Mouse (Mus musculus) G1E (cell line): ENCODE results near the gene Hsbp1. TPM values are rescaled to one million over a fixed set of nuclear protein-coding genes. Genes with fewer than 3 reads are reported as not detected.
A peak's percentile ranks its signal among the peaks of the same experiment; 100 is the strongest.
"Not testable (repeated sequence)": the region's sequence is repeated elsewhere in the genome, so short reads cannot be mapped to it uniquely, and the experiment has no call there.

Experiments
- ATAC-seq: 2 replicates; pipeline ENCODE4 v1.8.0; 2016; ENCODE audit warnings: mild to moderate bottlenecking; ENCODE audit not compliant: insufficient number of reproducible peaks, poor library complexity, low FRiP score, severe bottlenecking; ENCODE audit errors: extremely low read depth
- DNase-seq: peaks from one replicate; pipeline ENCODE4 v3.0.0; 2012; ENCODE audit warnings: low spot score
- H3K27me3 ChIP-seq: 2 replicates; pipeline ENCODE4 v1.6.1; 2012; ENCODE audit warnings: mild to moderate bottlenecking, low read length, inconsistent platforms; ENCODE audit not compliant: insufficient read depth
- H3K36me3 ChIP-seq: replicated peaks from 2 replicates; pipeline ENCODE3; 2012; ENCODE audit warnings: mild to moderate bottlenecking, inconsistent platforms
- H3K4me1 ChIP-seq: 2 replicates; pipeline ENCODE4 v1.6.1; 2012; ENCODE audit warnings: low read depth, low read length, inconsistent platforms, mixed read lengths; ENCODE audit not compliant: insufficient read depth
- H3K4me3 ChIP-seq: 2 replicates; pipeline ENCODE4 v1.5.1; 2012; ENCODE audit warnings: low read depth, mild to moderate bottlenecking, inconsistent platforms, low read length, moderate library complexity, mixed read lengths
- H3K9me3 ChIP-seq: replicated peaks from 2 replicates; pipeline ENCODE4 v1.6.1; 2012; ENCODE audit warnings: inconsistent platforms
- CTCF ChIP-seq: IDR thresholded peaks from 2 replicates; pipeline ENCODE4 v1.5.1; 2012; ENCODE audit warnings: low read depth, low read length, inconsistent platforms, mixed read lengths
- GATA1 ChIP-seq: IDR thresholded peaks from 2 replicates; pipeline ENCODE4 v1.6.1; 2012; ENCODE audit warnings: borderline replicate concordance, low read length, inconsistent platforms, mixed read lengths
- GATA2 ChIP-seq: IDR thresholded peaks from 2 replicates; pipeline ENCODE4 v1.6.1; 2012; ENCODE audit warnings: low read depth, low read length, inconsistent platforms, borderline replicate concordance
- POLR2AphosphoS5 ChIP-seq: IDR thresholded peaks from 2 replicates; pipeline ENCODE4 v1.6.1; 2012; ENCODE audit warnings: low read depth, low read length, inconsistent platforms; ENCODE audit not compliant: insufficient replicate concordance
- TAL1 ChIP-seq: conservative IDR thresholded peaks from 2 replicates; pipeline ENCODE4 v1.6.1; 2012; ENCODE audit warnings: low read depth, low read length, inconsistent platforms, mixed read lengths
- polyA plus RNA-seq: library from polyadenylated mRNA; stranded (reverse); fragments of >175 nt; gene quantifications from 2 replicates; pipeline ENCODE4 v1.2.3, GENCODE M21; 2012
- total RNA-seq, 2 experiments: library from RNA; stranded (forward) in 1 of 2; stranded (reverse) in 1 of 2; fragments of 200-1000 nt in 1 of 2; fragments of >200 nt in 1 of 2; fragmentation: Nextera tagmentation in 1 of 2; gene quantifications; 2 replicates each; pipeline ENCODE4 v1.2.3; 2014 to 2017

The Hsbp1 gene
- total and polyA plus RNA-seq, 3 experiments = 60.5 to 191 (median 104) TPM

DNA sequence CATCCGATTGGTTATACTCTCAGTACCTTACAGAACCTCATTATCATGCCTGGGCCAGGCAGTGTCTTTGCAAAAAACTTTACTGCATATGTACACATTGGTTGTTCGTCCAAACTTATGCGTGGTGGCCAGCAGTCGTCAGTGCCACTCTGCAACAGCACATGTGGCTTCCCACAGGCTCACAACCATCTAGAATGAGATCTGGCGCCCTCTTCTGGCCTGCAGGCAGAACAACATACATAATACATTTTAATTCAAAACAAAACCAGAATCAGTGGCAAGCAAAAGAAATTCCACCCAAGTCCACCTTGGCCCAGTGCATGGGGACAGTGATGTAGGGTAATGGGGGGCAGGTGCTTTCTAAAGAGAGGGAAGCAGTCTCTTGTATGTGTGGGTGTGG is 12.3 kb downstream of the Hsbp1 start:
- TF ChIP-seq CTCF = peak; percentile 43; the same call in 1 of the 2 replicates
- not testable (repeated sequence) for H3K36me3 ChIP-seq, H3K27me3 ChIP-seq, H3K9me3 ChIP-seq, H3K4me3 ChIP-seq, ATAC-seq, DNase-seq
- peaks cover 19% of the 10 kb centered on the region for H3K4me1 ChIP-seq

DNA sequence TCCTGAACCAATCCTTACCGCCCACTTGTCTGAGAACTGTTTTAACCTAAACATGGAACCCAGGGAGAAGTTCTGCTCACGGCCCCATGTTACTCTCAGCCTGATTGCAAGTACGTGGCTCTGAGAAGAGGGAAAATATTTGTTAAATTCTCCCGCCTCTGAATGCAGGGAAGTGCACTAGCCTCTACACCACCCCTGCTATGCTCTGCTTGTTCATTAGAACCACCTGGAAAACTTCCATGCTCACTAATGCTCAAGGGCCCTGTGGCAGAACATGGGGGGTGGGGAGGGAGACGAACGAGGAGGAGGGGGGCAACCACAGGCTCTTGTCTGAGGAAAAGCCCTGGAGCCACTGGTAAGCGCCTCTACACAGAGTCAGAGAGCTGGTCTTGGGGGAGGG is 13.9 kb downstream of the Hsbp1 start:
- Histone ChIP-seq H3K27me3 (no peaks in the 10 kb centered on the region; the same call in 1 of the 2 replicates), H3K36me3 (no peaks in the 10 kb centered on the region), H3K4me3 (no peak overlapping the region), H3K9me3 (no peaks in the 10 kb centered on the region), H3K4me1 (peaks cover 12% of the 10 kb centered on the region)
- TF ChIP-seq GATA2 (no peak), GATA1 (no peak), TAL1 (no peak), POLR2AphosphoS5 (no peak), CTCF (no peak)
- ATAC-seq (no peak), DNase-seq (no peak)

DNA sequence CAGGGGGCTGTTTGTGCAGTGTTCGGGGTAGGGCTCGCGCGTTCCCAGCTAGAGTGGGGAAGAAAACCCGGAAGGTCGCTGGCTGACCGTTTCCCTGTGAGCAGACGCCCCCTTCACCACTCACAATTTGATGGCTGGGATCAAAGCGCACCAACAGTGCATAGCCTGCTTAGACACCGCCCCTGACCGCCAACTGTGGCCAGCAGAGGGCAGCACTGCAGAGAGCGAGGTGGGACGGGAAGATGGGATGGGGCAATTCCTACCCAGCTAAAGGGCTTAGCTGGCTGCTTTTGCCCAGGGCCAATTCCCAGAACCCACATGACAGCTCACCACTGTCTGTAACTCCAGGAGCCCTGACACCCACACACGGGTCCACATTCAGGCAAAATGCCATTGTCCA is 14.5 kb downstream of the Hsbp1 start:
- Histone ChIP-seq H3K4me1 (peaks cover 6% of the 10 kb centered on the region; the same call in 1 of the 2 replicates), H3K36me3 (no peaks in the 10 kb centered on the region), H3K9me3 (no peaks in the 10 kb centered on the region), H3K27me3 (no peaks in the 10 kb centered on the region; the same call in 1 of the 2 replicates), H3K4me3 (no peak overlapping the region)
- DNase-seq (no peak), ATAC-seq (peak; percentile 60)
- TF ChIP-seq GATA2 (no peak), CTCF (peak; percentile 70)

DNA sequence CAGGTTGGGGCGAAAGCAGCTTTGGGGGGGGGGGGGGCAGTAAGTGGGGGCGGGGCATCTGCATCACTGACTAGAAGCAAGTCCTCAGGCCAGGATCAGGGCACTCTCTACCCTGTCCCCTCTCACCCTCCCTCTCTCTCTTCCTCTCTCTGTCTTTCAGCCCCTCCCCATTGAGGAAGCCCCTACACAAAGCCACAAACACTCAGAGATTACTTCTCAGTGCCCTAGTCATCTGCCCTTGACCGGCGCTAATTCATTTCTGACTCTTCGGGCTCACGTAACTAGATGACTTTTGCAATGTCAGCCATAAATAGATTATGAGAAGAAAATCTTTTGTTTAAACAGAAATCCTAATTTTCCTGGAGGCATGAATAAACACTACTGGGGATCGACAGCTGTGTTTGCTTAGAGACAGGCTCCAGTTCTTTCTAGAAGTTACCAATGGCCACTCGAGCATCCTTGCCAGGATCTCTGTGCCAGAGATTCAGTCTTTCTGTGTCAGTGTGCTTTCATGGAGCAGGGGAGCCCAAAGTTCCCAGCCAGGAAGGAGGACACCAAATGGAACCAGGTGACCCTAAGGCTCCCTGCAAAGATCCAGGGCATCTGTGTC is 16.5 kb downstream of the Hsbp1 start:
- H3K4me1 ChIP-seq = no peaks in the 10 kb centered on the region

DNA sequence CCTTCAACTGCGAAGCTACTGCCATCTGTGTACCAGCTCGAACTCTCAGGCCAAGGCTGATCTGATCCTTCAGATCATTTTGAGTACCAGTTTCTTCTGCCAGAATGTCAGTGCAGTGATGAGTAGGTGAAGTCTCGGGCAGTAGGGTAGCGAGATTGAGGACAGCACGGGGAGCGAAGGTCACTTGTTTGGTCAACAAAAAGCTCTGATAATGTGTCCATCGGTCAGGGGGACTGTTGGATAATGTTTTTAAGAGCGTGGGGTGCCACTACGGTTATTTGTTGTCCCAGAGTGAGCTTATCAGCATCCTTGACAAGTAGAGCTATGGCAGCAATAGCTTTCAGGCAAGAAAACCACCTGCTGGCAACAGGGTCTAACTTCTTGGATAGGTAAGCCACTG is 30.4 kb downstream of the Hsbp1 start:
- not testable (repeated sequence) for H3K9me3 ChIP-seq, DNase-seq, H3K4me1 ChIP-seq, ATAC-seq, H3K36me3 ChIP-seq, H3K27me3 ChIP-seq, H3K4me3 ChIP-seq

More for the DNA sequence above, 16.5 kb downstream of the Hsbp1 start:
- TF ChIP-seq CTCF = no peak
- no peak for TF ChIP-seq POLR2AphosphoS5
- no peak for TF ChIP-seq GATA1
- no peak for TF ChIP-seq TAL1
- TF ChIP-seq GATA2 = no peak
- Histone ChIP-seq H3K27me3 (no peaks in the 10 kb centered on the region; the same call in 1 of the 2 replicates), H3K36me3 (no peaks in the 10 kb centered on the region), H3K4me3 (no peak overlapping the region), H3K9me3 (no peaks in the 10 kb centered on the region)
- ATAC-seq (no peak), DNase-seq (no peak)

DNA sequence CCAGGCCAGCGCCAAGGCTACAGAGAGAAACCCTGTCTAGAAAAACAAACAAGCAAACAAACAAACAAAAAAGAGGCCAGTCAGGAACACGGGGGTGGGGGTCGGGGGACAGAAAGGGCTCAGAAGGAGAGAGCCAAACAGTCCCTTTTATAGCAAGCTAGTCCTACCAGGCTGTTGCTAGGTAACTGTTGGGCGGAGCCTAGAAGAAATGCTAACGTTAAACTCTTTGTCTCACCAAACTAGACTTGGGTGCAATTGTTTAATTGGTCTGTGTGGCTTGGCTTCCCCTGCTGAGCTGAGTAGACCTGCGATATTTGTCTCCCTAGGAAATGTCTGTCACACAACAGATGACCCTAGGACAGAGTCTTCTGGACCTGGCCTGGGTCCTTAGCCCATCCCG is 34.2 kb downstream of the Hsbp1 start:
- Histone ChIP-seq H3K9me3 (no peaks in the 10 kb centered on the region), H3K36me3 (no peaks in the 10 kb centered on the region), H3K27me3 (0 out of 2 replicates have a peak, but pooled peaks cover 2% of the 10 kb centered on the region), H3K4me3 (no peak overlapping the region), H3K4me1 (no peaks in the 10 kb centered on the region)
- TF ChIP-seq TAL1 (no peak), GATA1 (no peak), GATA2 (no peak), CTCF (no peak), POLR2AphosphoS5 (no peak)
- no peak for DNase-seq
- ATAC-seq = no peak

DNA sequence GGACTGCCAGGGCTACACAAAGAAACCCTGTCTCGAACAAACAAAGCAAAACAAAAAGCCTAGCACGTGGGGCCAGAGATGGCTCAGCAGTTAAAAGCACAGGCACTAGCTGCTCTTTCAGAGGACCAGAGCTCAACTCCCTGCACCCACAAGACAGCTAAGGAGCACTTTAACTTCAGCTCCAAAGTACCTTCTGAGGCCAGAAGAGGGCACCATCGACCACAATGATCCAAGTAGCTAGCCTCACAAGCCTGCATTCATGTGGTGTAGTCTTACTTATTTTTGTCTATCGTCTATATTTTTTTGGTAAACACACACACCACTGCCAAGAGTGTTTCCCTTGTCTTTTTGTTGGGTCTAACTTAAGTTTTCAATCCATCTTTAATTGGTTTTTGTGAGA is 36.3 kb downstream of the Hsbp1 start:
- H3K36me3 ChIP-seq = no peaks in the 10 kb centered on the region
- DNase-seq (no peak), ATAC-seq (no peak; the same call in 1 of the 2 replicates)
- peaks cover 3% of the 10 kb centered on the region; the same call in 1 of the 2 replicates for H3K4me1 ChIP-seq
- H3K27me3 ChIP-seq = 0 out of 2 replicates have a peak, but pooled peaks cover 2% of the 10 kb centered on the region
- no peaks in the 10 kb centered on the region for H3K9me3 ChIP-seq
- no peak overlapping the region for H3K4me3 ChIP-seq
- peak; percentile 50 for TF ChIP-seq CTCF
- no peak for TF ChIP-seq GATA2
